Comparison of ENCODE assay signal across 9 mouse cellular contexts in the genomic region with DNA sequence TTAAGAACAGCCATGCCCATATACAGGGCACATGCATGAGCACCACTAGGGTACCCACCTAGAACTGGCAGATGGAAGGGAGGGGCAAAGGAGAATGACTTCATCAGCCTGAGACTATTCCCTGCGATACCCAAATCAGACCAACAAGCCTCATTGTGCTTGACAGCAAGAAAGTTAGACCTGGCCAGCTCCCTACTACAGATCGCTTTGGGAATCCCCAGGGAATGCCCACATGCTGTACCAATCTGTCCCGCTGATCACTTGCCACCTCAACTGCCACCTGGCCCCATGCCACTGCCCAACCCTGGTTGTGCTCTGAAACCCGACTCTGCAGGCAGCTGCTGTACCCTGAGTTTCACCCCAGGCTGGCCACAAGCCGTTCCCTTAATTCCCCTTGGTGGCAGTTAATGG.
DNase-seq lines count a peak whose midpoint lies in the region; ATAC-seq and TF ChIP-seq lines count a peak whose summit lies in the region.
"Had no signal": no experiment of that assay in that cellular context is flagged by ENCODE, and none has a peak within 500 bp of the region (broad histone marks: within the 10 kb centered on the region; RNA-seq: fewer than 3 reads in every experiment).

No protein-coding gene starts in this region.

- TF ChIP-seq EP300 in stomach, postnatal 0 days (optimal IDR thresholded peaks at IDR 0.05), result no peak

- no peak for ATAC-seq in kidney, embryonic 14.5 days (ENCODE audit: low FRiP score, low TSS enrichment)
- ATAC-seq in stomach, postnatal 0 days (ENCODE audit: low FRiP score, low TSS enrichment), result no peak

- H3K27ac ChIP-seq in kidney, embryonic 14.5 days (ENCODE audit: low read depth, low read length), result no peak overlapping the region
- H3K27ac ChIP-seq in stomach, postnatal 0 days (replicated peaks), result no peak overlapping the region

- intact Hi-C loops in heart, postnatal 25 days (cut with DNase I), result loop anchor here (5.0 to 10.0 kb wide), 2 partner anchors 86 to 526 kb away; no protein-coding TSS in a partner anchor

- no peak for TF ChIP-seq CTCF in stomach, postnatal 0 days (IDR thresholded peaks at IDR 0.05; ENCODE audit: low read depth)

- H3K9ac ChIP-seq in kidney, embryonic 14.5 days (ENCODE audit: low read depth, low read length), result no peak overlapping the region
- H3K9ac ChIP-seq in stomach, postnatal 0 days (ENCODE audit: low read length), result no peak overlapping the region

- no peak overlapping the region for H3K4me3 ChIP-seq in kidney, embryonic 14.5 days (ENCODE audit: low read length)
- H3K4me3 ChIP-seq in stomach, postnatal 0 days (ENCODE audit: low read depth, low read length), result no peak overlapping the region
- H3K4me3 ChIP-seq: erythroblast, embryonic 14.5 days had no signal

- no peaks in the 10 kb centered on the region for H3K9me3 ChIP-seq in kidney, embryonic 14.5 days (ENCODE audit: control insufficient read depth, low read length)
- H3K9me3 ChIP-seq in stomach, postnatal 0 days (ENCODE audit: control insufficient read depth, low read length), result no peaks in the 10 kb centered on the region

- H3K36me3 ChIP-seq in kidney, embryonic 14.5 days (ENCODE audit: control insufficient read depth, insufficient read depth, low read length), result no peaks in the 10 kb centered on the region
- H3K36me3 ChIP-seq in stomach, postnatal 0 days (ENCODE audit: control insufficient read depth, insufficient read depth, low read length), result no peaks in the 10 kb centered on the region

- H3K4me1 ChIP-seq in kidney, embryonic 14.5 days (ENCODE audit: control insufficient read depth, insufficient read depth, low read length), result no peaks in the 10 kb centered on the region
- H3K4me1 ChIP-seq in stomach, postnatal 0 days (replicated peaks; ENCODE audit: control insufficient read depth, insufficient read depth), result no peaks in the 10 kb centered on the region

- 56% methylated on average over 5 of the region's 5 CpGs for WGBS in kidney, embryonic 14.5 days
- 69% methylated on average over 5 of the region's 5 CpGs for WGBS in stomach, postnatal 0 days

- H3K4me2 ChIP-seq in kidney, embryonic 14.5 days (replicated peaks; ENCODE audit: low read depth, low read length), result no peak overlapping the region
- no peak overlapping the region for H3K4me2 ChIP-seq in stomach, postnatal 0 days (replicated peaks; ENCODE audit: low read depth)

- no peaks in the 10 kb centered on the region for H3K27me3 ChIP-seq in kidney, embryonic 14.5 days (ENCODE audit: control insufficient read depth, insufficient read depth, low read length)
- no peaks in the 10 kb centered on the region for H3K27me3 ChIP-seq in stomach, postnatal 0 days (ENCODE audit: control insufficient read depth, insufficient read depth, low read length)

- DNase-seq in kidney, adult 11 months, result peak; percentile 22
- DNase-seq in B cell, adult 2 months, result peak; percentile 44 to 50
- peak; percentile 86 for DNase-seq in cerebellum, adult 9-10 months
- peak; percentile 10 for DNase-seq in heart, postnatal 25 days (ENCODE audit: low spot score)
- DNase-seq in yolk sac, embryonic 10.5 days (ENCODE audit: low spot score), result no peak
- DNase-seq in layer of hippocampus, adult 8-10 months (ENCODE audit: low spot score in 2 of 2), result no peak
- no peak for DNase-seq in stomach, postnatal 0 days (ENCODE audit: low spot score)

Comparison
In these comparisons a context has a peak if more than half of its experiments do, and no peak if none do; other contexts are left out.
1. DNase-seq: peak in kidney, adult 11 months (single experiment), B cell, adult 2 months (2 of 2), cerebellum, adult 9-10 months (single experiment) and heart, postnatal 25 days (single experiment); none in yolk sac, embryonic 10.5 days (single experiment), layer of hippocampus, adult 8-10 months (0 of 2) and stomach, postnatal 0 days (single experiment).